Mouse (Mus musculus) heart, embryonic 14.5 days (tissue): ENCODE results near the gene Nxpe3. TPM values are rescaled to one million over a fixed set of nuclear protein-coding genes. Genes with fewer than 3 reads are reported as not detected.

ENCODE experiments used
- ATAC-seq: fragments of 200-750 bp; cut with Nextera tagmentation; 2 replicates; pipeline ENCODE4 v1.8.0; 2017; ENCODE audit warnings: low read depth, moderate TSS enrichment; ENCODE audit not compliant: insufficient number of reproducible peaks, insufficient read depth, low FRiP score
- H3K27ac ChIP-seq, 2 experiments: fragments of 200-500 bp in 1 of 2; fragments of 300-500 bp in 1 of 2; sonication (generic) in 1 of 2; replicated peaks in 1 of 2; 2 replicates each; pipeline ENCODE4 v1.5.1; 2012 to 2014; ENCODE audit warnings: low read depth in 2 of 2, low read length in 2 of 2, control low read depth in 1 of 2, mild to moderate bottlenecking in 1 of 2, mixed read lengths in 1 of 2; ENCODE audit not compliant: control insufficient read depth in 1 of 2, insufficient read depth in 1 of 2
- H3K27me3 ChIP-seq: fragments of 300-500 bp; sonication (generic); 2 replicates; pipeline ENCODE4 v1.6.1; 2014; ENCODE audit warnings: mild to moderate bottlenecking, low read length, control low read depth; ENCODE audit not compliant: control insufficient read depth, insufficient read depth
- H3K36me3 ChIP-seq: fragments of 300-500 bp; sonication (generic); 2 replicates; pipeline ENCODE4 v1.6.1; 2014; ENCODE audit warnings: mild to moderate bottlenecking, control low read depth, low read length, mixed read lengths; ENCODE audit not compliant: control insufficient read depth, insufficient read depth
- H3K4me1 ChIP-seq, 2 experiments: fragments of 200-500 bp in 1 of 2; fragments of 300-500 bp in 1 of 2; sonication (generic) in 1 of 2; 2 replicates each; pipeline ENCODE4 v1.6.1; 2012 to 2014; ENCODE audit warnings: low read length in 2 of 2, control low read depth in 1 of 2, mixed read lengths in 1 of 2; ENCODE audit not compliant: control insufficient read depth in 2 of 2, insufficient read depth in 2 of 2
- H3K4me2 ChIP-seq: fragments of 300-500 bp; sonication (generic); 2 replicates; pipeline ENCODE4 v1.6.1; 2014; ENCODE audit warnings: mild to moderate bottlenecking, low read length
- H3K4me3 ChIP-seq, 2 experiments: fragments of 200-500 bp in 1 of 2; fragments of 300-500 bp in 1 of 2; sonication (generic) in 1 of 2; 2 replicates each; pipeline ENCODE4 v1.5.1; 2012 to 2014; ENCODE audit warnings: low read length in 2 of 2, mild to moderate bottlenecking in 2 of 2, control low read depth in 1 of 2, low read depth in 1 of 2, moderate library complexity in 1 of 2; ENCODE audit not compliant: control insufficient read depth in 1 of 2, insufficient read depth in 1 of 2
- H3K9ac ChIP-seq: fragments of 300-500 bp; sonication (generic); 2 replicates; pipeline ENCODE4 v1.6.1; 2014; ENCODE audit warnings: mild to moderate bottlenecking, low read length
- H3K9me3 ChIP-seq: fragments of 300-500 bp; sonication (generic); 2 replicates; pipeline ENCODE4 v1.6.1; 2016; ENCODE audit warnings: low read length, control low read depth; ENCODE audit not compliant: control insufficient read depth
- WGBS: fragments of 180-500 bp; shearing (Covaris S2); extraction: QIAGEN DNeasy Blood & Tissue Kit; methylation state at CpG from one replicate; pipeline ENCODE4 v1.1.7; 2014; 5-methylcytosine and 5-hydroxymethylcytosine counted together
- polyA plus RNA-seq: library from polyadenylated mRNA; unstranded; fragments of >200 nt; fragmentation: Nextera tagmentation; extraction: Ambion mirVana; gene quantifications from 2 replicates; pipeline ENCODE4 v1.2.1, GENCODE M21; 2014

The Nxpe3 gene
- polyA plus RNA-seq, result 0.50 and 0.72 TPM in 2 replicates

GRCm38 (mm10) chr16:55894893-55895650, at the start of gene Nxpe3:
Gene Nxpe3, minus strand, starts transcription at chr16:55895285.
- H3K4me1 ChIP-seq, result peaks cover 9 to 14% of the 10 kb centered on the region in 2 experiments
- H3K9ac ChIP-seq, result peak within 1 kb of the TSS; percentile 78
- WGBS, result under 1% methylated on average over 69 of the region's 74 CpGs
- H3K27ac ChIP-seq, result peak within 1 kb of the TSS; percentile 41 to 73
- H3K4me3 ChIP-seq, result peak within 1 kb of the TSS; percentile 78 to 81
- no peaks in the 10 kb centered on the region for H3K9me3 ChIP-seq
- ATAC-seq, result peak; percentile 92
- peak within 1 kb of the TSS; percentile 93 for H3K4me2 ChIP-seq
- H3K27me3 ChIP-seq, result no peaks in the 10 kb centered on the region
- no peaks in the 10 kb centered on the region for H3K36me3 ChIP-seq

DNA sequence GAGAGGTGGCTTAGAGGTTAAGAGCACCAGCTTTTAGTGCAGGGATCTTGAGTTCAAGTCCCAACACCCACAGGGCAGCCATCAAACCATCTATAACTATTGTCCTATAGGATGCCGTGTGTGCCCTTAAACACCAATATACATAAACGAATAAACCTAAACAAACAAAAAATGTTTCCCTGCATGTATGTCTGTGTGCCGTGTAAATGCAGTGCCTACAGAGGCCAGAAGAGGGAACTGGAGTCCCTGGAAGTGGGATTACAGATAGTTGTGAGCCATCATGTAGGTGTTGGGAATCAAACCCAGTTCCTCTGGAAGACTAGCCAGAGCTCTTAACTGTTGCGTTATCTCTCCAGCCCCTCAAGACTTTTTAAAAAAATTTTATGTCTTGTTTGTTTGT, 45.7 kb upstream of the Nxpe3 start:
- Histone ChIP-seq H3K36me3 (no peaks in the 10 kb centered on the region), H3K9me3 (no peaks in the 10 kb centered on the region; the same call in 1 of the 2 replicates), H3K27ac (no peak overlapping the region), H3K4me2 (no peak overlapping the region), H3K4me1 (no peaks in the 10 kb centered on the region), H3K4me3 (no peak overlapping the region), H3K9ac (no peak overlapping the region), H3K27me3 (no peaks in the 10 kb centered on the region)
- ATAC-seq, result no peak
- WGBS, result 84% methylated on average over 4 of the region's 4 CpGs

GRCm38 (mm10) chr16:55939703-55940102, 44.6 kb upstream of the Nxpe3 start:
- Histone ChIP-seq H3K4me3 (no peak overlapping the region), H3K4me1 (no peaks in the 10 kb centered on the region), H3K27me3 (no peaks in the 10 kb centered on the region), H3K4me2 (no peak overlapping the region), H3K27ac (no peak overlapping the region), H3K36me3 (no peaks in the 10 kb centered on the region), H3K9ac (no peak overlapping the region), H3K9me3 (no peaks in the 10 kb centered on the region; the same call in 1 of the 2 replicates)
- 77% methylated on average over 6 of the region's 6 CpGs for WGBS
- ATAC-seq, result no peak

DNA sequence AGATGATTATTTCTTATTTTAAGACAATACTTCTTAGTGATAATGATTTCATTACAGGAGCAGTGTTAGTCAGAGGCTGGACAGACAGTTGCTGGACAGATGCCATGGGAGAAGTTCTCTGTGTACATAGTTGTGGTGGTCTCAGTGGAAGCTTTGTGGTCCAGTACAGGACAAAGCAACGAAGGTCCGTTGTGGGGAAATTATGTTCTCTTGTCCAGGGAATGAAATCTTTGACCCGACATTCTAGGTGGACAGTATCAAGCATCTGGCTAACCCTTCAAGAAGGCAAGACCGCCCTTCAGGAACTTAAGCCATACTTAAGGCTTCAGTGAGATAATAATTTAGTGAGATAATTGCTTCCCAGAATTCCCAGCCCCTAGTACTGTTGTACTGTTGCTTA, 43.7 kb upstream of the Nxpe3 start:
- Histone ChIP-seq H3K27me3 (no peaks in the 10 kb centered on the region), H3K9me3 (no peaks in the 10 kb centered on the region; the same call in 1 of the 2 replicates), H3K36me3 (no peaks in the 10 kb centered on the region), H3K4me2 (no peak overlapping the region), H3K27ac (no peak overlapping the region), H3K4me3 (no peak overlapping the region), H3K4me1 (no peaks in the 10 kb centered on the region), H3K9ac (no peak overlapping the region)
- 79% methylated on average over 4 of the region's 4 CpGs for WGBS
- no peak for ATAC-seq

DNA sequence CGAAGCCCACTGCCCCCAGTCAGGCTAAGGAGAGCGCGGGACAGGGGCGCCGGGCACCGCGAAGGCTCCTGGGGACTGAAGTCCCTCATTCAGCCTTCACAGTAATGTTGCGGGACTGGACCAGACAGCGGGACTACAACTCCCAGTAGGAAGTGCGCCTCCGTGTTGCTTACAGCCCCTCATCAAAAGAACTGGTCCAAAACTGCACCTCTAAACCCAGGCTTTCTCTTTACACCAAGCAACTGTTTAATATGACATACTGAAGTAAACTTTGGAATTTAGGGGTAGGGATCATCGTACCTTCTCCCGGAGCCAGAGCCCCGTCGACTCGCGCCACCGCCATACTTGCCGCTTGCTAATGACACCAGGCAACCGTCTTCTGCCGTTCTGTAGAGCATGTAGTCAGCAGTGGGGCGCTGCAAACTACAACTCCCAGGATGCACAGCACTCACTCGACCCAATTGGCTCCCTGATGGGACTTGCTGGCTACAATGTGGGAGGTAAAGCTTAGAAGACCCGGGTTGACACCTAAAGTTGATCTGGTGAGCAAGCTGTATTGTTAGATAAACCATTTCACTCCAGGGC, 39.5 kb upstream of the Nxpe3 start, which contains the start of gene Cep97:
Gene Cep97, minus strand, starts transcription at position 403 of the 585 bp plus-strand sequence.
- Histone ChIP-seq H3K4me2 (peak within 1 kb of the TSS; percentile 64), H3K36me3 (peaks cover 9% of the 10 kb centered on the region), H3K9ac (peak within 1 kb of the TSS; percentile 85), H3K4me1 (peaks cover 0 to 3% of the 10 kb centered on the region in 2 experiments; a peak in 1 of 4 replicates), H3K27me3 (no peaks in the 10 kb centered on the region), H3K9me3 (no peaks in the 10 kb centered on the region; the same call in 1 of the 2 replicates), H3K27ac (peak within 1 kb of the TSS; percentile 61 to 71; a peak in 3 of 4 replicates), H3K4me3 (peak within 1 kb of the TSS; percentile 82 to 85)
- under 1% methylated on average over 24 of the region's 24 CpGs for WGBS
- peak; percentile 97 for ATAC-seq

GRCm38 (mm10) chr16:55933681-55934343, 38.7 kb upstream of the Nxpe3 start:
- peaks cover 0 to 3% of the 10 kb centered on the region in 2 experiments; a peak in 1 of 4 replicates for H3K4me1 ChIP-seq
- peak overlapping the region; percentile 82 to 85 for H3K4me3 ChIP-seq
- peak overlapping the region; percentile 85 for H3K9ac ChIP-seq
- no peaks in the 10 kb centered on the region for H3K27me3 ChIP-seq
- peak overlapping the region; percentile 61 to 71; a peak in 3 of 4 replicates for H3K27ac ChIP-seq
- H3K4me2 ChIP-seq, result peak overlapping the region; percentile 64
- 1% methylated on average over 32 of the region's 32 CpGs for WGBS
- H3K36me3 ChIP-seq, result peaks cover 17% of the 10 kb centered on the region
- no peaks in the 10 kb centered on the region; the same call in 1 of the 2 replicates for H3K9me3 ChIP-seq
- ATAC-seq, result peak; percentile 28; the same call in 1 of the 2 replicates

DNA sequence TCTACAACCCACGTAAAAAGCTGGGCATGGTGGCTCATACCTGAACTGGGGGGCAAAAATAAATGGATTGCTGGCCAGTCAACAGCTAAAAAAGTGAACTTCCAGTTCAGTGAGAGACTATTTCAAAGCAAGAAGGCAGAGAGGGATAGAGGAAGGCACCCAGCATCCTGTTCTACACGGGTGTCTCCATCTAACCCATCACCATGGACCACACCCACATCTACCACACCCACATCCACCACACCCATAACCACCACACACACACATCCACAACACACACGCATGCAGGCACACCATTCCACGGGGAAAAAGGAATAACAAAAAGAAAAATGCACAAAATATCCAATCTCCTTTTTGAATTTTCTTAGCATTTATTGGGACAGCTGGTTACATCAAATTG, 28.9 kb upstream of the Nxpe3 start:
- ATAC-seq, result no peak
- no peaks in the 10 kb centered on the region for H3K27me3 ChIP-seq
- H3K4me3 ChIP-seq, result no peak overlapping the region
- H3K9ac ChIP-seq, result no peak overlapping the region
- no peaks in the 10 kb centered on the region for H3K9me3 ChIP-seq
- no peak overlapping the region for H3K27ac ChIP-seq
- no peaks in the 10 kb centered on the region for H3K4me1 ChIP-seq
- WGBS, result 95% methylated on average over 4 of the region's 4 CpGs
- peaks cover 53% of the 10 kb centered on the region for H3K36me3 ChIP-seq
- no peak overlapping the region for H3K4me2 ChIP-seq
